Mouse (Mus musculus): ENCODE measurements at regions not wholly inside any gene's neighbourhood (a gene's known extent, or its start where the extent isn't known, plus 50 kb on each side); places are given as distances from the start of the nearest gene placed in this dataset.

DNA sequence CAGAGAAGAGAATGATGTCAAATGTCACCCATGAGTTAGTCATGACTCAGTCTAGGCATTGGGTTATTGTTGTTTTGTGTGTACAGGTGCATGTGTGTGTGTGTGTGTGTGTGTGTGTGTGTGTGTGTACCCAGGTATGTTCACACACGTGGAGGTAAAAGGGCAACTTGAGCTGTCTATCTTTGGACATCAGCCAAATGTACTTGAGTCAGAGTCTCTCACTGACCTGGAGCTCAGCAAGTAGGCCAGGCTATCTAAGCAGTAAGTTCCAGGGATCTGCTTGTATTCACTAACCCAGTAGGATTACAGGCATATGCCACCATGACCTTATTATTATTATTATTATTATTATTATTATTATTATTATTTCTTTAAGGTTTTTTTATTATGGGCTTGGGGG, 561.9 kb downstream of the Ebf1 start:
- H3K27me3 ChIP-seq (replicated peaks) = no peaks in the 10 kb centered on the region
- 79% methylated on average over 1 of the region's 1 CpGs for WGBS
- H3K9ac ChIP-seq = no peak overlapping the region
- no peak overlapping the region for H3K27ac ChIP-seq
- H3K36me3 ChIP-seq (replicated peaks) = no peaks in the 10 kb centered on the region
- no peaks in the 10 kb centered on the region for H3K9me3 ChIP-seq
- no peak for ATAC-seq (replicated peaks)
- H3K4me3 ChIP-seq = no peak overlapping the region
- H3K4me2 ChIP-seq = no peak overlapping the region
- H3K4me1 ChIP-seq = no peaks in the 10 kb centered on the region

DNA sequence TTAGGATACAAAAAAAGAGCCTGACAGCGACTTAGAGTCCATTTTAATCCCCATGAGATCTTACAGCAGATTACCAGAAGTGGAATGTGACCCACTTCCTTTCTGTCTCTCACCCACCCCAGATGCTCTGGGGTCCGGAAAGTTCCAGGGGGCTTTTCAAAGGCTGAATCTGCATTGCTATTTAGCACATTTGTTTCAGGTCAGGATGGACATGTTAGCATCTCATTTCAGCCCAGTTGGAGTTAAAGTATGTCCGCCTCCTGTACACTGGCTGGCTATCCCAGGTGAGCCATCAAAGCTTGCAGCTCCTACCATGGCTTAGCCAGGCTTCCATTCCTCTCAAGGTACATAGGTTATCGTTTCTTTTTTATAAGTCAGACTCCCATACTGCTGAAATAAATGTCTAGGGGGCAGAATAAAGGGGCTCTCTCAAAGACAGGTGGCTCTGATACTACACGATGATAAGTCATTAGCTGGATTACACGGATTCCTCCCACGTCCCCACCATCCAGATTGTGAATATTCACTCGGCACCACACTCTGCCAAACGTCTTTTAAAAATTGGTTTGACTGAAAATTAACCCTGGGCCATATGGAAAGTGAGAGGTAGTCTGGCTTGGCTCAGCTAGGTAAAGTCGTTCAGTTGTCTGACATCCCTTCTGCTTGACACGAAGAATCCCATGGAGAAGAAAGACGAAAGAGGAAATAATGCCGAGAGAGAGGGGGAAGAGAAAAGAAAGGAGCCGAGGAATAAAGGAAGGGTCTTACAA, 573.7 kb downstream of the Ebf1 start:
- peaks cover 19% of the 10 kb centered on the region for H3K4me1 ChIP-seq
- peak overlapping the region; percentile 53; the same call in 1 of the 2 replicates for H3K27ac ChIP-seq
- peak; percentile 42; the same call in 1 of the 2 replicates for ATAC-seq (replicated peaks)

DNA sequence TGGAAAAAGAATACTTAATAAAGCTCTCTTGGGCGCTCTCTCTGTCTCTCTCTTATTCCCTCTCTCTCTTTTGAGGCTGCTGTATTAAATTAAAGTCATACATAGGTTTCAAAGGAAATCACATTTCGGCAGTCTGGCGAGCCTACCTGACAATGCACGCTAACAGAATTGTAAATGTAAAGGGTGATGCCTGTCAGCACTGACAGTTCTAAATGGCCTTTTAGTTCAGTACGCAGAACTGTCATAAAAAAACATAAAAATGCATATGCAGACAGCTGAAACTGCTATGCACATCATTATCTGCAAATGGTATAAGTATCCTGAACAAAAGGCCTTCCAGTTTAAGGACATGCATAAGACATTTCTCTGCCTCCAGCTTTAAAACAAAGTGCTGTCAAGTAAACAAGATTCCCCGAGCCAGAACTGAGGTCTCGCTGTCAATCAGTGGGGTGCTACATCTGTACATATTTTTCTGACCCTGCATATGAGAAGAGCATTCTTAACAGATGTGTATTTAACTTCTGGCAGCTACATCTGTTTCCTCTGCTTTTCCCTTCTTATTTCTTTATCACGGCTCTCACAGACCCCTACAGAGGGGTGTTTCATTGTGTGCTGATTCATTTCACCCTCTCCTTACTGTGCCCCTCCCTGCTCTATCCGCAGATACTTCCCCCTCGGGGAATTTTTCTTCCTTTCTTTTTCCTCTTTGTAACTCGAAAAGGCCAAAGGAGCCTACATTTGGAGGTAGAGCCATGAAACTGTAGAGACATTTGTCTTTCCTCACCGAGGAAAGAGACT, 574.5 kb downstream of the Ebf1 start:
- WGBS = 41% methylated on average over 12 of the region's 12 CpGs
- peak; percentile 67 for ATAC-seq (replicated peaks)
- H3K9me3 ChIP-seq = no peaks in the 10 kb centered on the region
- peaks cover 19% of the 10 kb centered on the region for H3K4me1 ChIP-seq
- H3K9ac ChIP-seq = no peak overlapping the region
- peak overlapping the region; percentile 53 for H3K27ac ChIP-seq
- H3K4me3 ChIP-seq = no peak overlapping the region
- no peak overlapping the region for H3K4me2 ChIP-seq
- no peaks in the 10 kb centered on the region for H3K27me3 ChIP-seq (replicated peaks)
- no peaks in the 10 kb centered on the region for H3K36me3 ChIP-seq (replicated peaks)

More for the DNA sequence above, 573.7 kb downstream of the Ebf1 start:
- no peak overlapping the region for H3K4me2 ChIP-seq
- H3K9ac ChIP-seq = no peak overlapping the region
- H3K27me3 ChIP-seq (replicated peaks) = no peaks in the 10 kb centered on the region
- no peaks in the 10 kb centered on the region for H3K9me3 ChIP-seq
- no peak overlapping the region for H3K4me3 ChIP-seq
- 42% methylated on average over 14 of the region's 14 CpGs for WGBS
- no peaks in the 10 kb centered on the region for H3K36me3 ChIP-seq (replicated peaks)

GRCm38 (mm10) chr11:45193319-45193718, 576.2 kb downstream of the Ebf1 start:
- Histone ChIP-seq H3K9ac (no peak overlapping the region), H3K4me2 (no peak overlapping the region), H3K4me3 (no peak overlapping the region), H3K27ac (no peak overlapping the region), H3K4me1 (peaks cover 19% of the 10 kb centered on the region), H3K9me3 (no peaks in the 10 kb centered on the region), H3K36me3 (replicated peaks) (no peaks in the 10 kb centered on the region), H3K27me3 (replicated peaks) (no peaks in the 10 kb centered on the region)
- 95% methylated on average over 5 of the region's 5 CpGs for WGBS
- no peak for ATAC-seq (replicated peaks)

DNA sequence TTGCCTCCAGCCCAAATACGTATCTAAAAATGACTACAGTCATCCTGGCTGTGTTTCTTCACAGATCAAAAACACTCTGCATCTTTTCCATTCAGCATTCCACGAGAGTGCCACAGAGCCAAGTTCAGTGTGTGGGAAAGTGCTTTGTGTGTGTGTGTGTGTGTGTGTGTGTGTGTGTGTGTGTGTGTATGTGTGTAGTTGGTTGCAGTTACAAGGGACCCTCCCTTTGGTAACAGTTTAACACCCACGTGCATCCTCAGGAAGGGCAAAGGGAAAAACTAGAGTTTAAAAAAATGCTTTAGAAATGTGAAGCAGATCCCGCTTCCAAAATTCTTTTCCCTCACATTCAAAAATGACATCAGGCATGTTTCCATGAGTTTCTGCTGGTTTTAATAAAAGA, 582.4 kb downstream of the Ebf1 start:
- H3K9ac ChIP-seq = no peak overlapping the region
- no peak for ATAC-seq (replicated peaks)
- H3K4me2 ChIP-seq = no peak overlapping the region
- H3K36me3 ChIP-seq (replicated peaks) = no peaks in the 10 kb centered on the region
- H3K4me1 ChIP-seq = no peaks in the 10 kb centered on the region
- no peak overlapping the region for H3K27ac ChIP-seq
- no peaks in the 10 kb centered on the region for H3K9me3 ChIP-seq
- 76% methylated on average over 4 of the region's 4 CpGs for WGBS
- no peaks in the 10 kb centered on the region for H3K27me3 ChIP-seq (replicated peaks)
- H3K4me3 ChIP-seq = no peak overlapping the region

DNA sequence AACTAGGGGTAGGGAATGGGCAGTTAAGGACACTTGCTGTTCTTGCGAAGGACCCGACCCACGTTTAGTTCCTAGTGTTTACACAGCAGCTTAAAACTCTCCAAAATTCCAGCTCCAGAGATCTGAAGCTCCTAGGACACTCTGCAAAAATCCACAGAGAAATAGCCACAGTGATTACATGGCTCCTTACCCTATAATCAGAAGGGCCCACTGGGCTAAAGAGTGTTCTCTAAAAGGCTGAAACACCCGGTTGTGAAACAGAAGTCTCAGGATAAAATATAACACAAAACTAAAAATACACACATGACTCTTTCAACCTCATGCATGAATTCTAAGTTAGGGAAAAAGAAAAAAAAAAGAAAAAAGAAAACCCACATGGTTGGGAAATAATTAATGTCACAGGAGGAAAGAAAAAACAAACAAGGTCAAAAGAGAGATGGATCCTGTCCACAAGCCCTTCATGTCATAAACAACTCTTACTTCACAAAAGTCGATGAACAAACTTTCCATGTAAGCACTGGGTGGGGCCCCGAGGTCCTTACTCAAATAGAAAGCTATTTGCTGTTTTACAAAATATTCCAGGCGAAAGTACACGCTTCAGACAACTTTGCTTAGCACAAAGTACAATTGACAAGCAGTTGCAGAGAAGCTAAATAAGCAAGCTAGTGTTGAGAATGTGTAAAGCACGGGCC, 583.7 kb downstream of the Ebf1 start:
- no peak overlapping the region for H3K4me3 ChIP-seq
- 81% methylated on average over 9 of the region's 9 CpGs for WGBS
- H3K9me3 ChIP-seq = no peaks in the 10 kb centered on the region
- no peak for ATAC-seq (replicated peaks)
- no peaks in the 10 kb centered on the region for H3K27me3 ChIP-seq (replicated peaks)
- no peaks in the 10 kb centered on the region for H3K36me3 ChIP-seq (replicated peaks)
- H3K27ac ChIP-seq = no peak overlapping the region
- H3K4me2 ChIP-seq = no peak overlapping the region
- no peaks in the 10 kb centered on the region for H3K4me1 ChIP-seq
- no peak overlapping the region for H3K9ac ChIP-seq

DNA sequence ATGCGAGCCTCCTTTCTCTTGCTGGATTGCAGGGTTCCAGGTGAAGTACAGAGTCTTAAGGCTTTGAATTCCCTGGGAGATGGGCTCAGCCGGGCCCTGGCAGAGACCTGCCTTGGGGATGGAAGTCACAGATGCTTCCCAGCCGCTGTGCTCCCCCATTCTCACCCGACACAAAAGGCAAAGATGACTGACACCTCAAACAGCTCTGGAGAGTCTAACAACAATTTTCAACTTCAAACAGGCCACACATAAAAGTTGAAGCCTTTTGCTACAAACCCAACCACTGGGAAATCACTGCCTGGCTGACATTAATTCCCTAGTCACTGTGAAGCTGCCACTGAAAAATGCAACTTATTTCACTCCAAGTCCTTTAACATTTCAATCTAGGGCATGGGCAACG, 586.3 kb downstream of the Ebf1 start:
- Histone ChIP-seq H3K4me1 (no peaks in the 10 kb centered on the region), H3K27me3 (replicated peaks) (no peaks in the 10 kb centered on the region), H3K9me3 (no peaks in the 10 kb centered on the region), H3K9ac (no peak overlapping the region), H3K4me2 (no peak overlapping the region), H3K27ac (no peak overlapping the region), H3K4me3 (no peak overlapping the region), H3K36me3 (replicated peaks) (no peaks in the 10 kb centered on the region)
- ATAC-seq (replicated peaks) = no peak
- 57% methylated on average over 5 of the region's 5 CpGs for WGBS

DNA sequence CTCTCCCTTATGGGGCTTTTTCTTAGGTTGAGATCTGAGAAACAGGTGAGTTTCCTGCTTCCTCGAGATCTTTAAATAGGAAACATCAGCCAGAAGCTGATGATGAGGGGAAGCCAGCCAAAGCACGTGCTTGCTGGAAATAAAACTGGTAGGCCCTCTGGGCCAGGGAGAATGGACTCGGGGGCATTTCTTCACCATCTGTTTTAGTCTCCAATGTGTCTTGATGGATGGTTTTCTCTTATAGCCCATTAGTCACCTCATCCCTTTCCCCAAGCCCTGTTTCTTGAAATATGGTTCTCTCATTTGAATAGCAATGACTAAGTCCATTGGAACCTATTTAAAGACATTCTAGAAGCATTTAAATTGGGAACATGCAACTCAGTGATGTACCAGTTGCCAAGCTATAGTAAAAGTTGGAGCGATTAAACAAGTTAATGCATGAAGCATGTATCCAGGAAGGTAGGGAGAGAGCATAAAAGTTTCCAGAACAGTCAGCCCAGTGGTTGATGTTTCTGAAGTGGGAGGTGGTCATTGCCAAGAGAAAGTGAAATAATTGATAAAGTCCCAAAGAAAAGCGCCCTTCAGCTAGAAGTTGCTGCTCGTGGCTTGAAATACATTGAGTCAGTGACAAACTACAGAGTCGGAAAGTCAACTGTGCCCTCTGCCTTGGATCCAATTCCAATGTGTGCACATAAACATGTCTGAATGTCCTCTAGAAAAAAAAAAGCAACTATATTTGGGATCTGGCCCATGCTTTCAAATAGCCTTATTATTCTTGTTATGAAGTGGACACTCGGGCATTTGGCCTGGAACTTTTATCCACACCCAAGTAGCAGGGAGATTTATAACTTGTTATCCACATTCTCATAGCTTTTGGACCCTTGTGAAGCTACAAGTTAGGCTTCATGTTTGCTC, 589.8 kb downstream of the Ebf1 start:
- no peak overlapping the region for H3K27ac ChIP-seq
- WGBS = 89% methylated on average over 8 of the region's 8 CpGs

GRCm38 (mm10) chr11:45214096-45214495, 597.0 kb downstream of the Ebf1 start:
- Histone ChIP-seq H3K4me1 (no peaks in the 10 kb centered on the region), H3K4me2 (no peak overlapping the region), H3K27ac (no peak overlapping the region), H3K4me3 (no peak overlapping the region), H3K9ac (no peak overlapping the region), H3K27me3 (replicated peaks) (no peaks in the 10 kb centered on the region), H3K9me3 (no peaks in the 10 kb centered on the region), H3K36me3 (replicated peaks) (no peaks in the 10 kb centered on the region)
- ATAC-seq (replicated peaks) = no peak
- WGBS = 87% methylated on average over 1 of the region's 1 CpGs

More for the DNA sequence above, 589.8 kb downstream of the Ebf1 start:
- no peak overlapping the region for H3K4me3 ChIP-seq
- H3K4me2 ChIP-seq = no peak overlapping the region
- no peaks in the 10 kb centered on the region for H3K27me3 ChIP-seq (replicated peaks)
- no peaks in the 10 kb centered on the region for H3K36me3 ChIP-seq (replicated peaks)
- ATAC-seq (replicated peaks) = no peak
- no peaks in the 10 kb centered on the region for H3K9me3 ChIP-seq
- H3K9ac ChIP-seq = no peak overlapping the region
- H3K4me1 ChIP-seq = no peaks in the 10 kb centered on the region

DNA sequence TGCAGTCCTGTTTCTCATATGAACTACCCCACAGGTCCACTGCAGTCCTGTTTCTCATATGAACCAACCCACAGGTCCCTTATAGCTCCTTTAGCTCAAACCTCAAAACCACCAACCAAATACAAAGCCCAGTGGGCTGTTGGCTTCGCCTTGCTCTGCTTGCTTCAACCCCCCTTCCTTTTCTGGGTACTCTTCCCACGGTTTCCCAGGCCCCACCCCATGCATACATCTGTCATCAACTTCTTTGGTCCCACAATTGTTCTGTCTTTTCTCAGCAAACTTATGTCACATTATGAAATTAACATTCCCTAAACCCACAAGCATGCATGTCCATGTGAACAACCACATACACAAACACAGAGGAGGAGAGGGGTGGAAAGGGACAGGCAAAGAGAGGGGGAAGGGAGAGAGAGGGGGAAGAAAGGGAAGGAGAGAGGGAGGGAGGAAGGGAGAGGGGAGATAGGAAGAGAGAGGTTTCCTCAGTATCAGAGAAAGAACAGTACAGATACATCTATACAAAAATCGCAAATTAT, 599.9 kb downstream of the Ebf1 start:
- Histone ChIP-seq H3K9me3 (no peaks in the 10 kb centered on the region), H3K27ac (no peak overlapping the region), H3K36me3 (replicated peaks) (no peaks in the 10 kb centered on the region), H3K4me2 (no peak overlapping the region), H3K4me3 (no peak overlapping the region), H3K27me3 (replicated peaks) (no peaks in the 10 kb centered on the region), H3K9ac (no peak overlapping the region), H3K4me1 (no peaks in the 10 kb centered on the region)
- no peak for ATAC-seq (replicated peaks)
- 82% methylated on average over 3 of the region's 3 CpGs for WGBS

GRCm38 (mm10) chr11:45219239-45219638, 602.1 kb downstream of the Ebf1 start:
- Histone ChIP-seq H3K36me3 (replicated peaks) (no peaks in the 10 kb centered on the region), H3K27me3 (replicated peaks) (no peaks in the 10 kb centered on the region), H3K27ac (no peak overlapping the region), H3K9ac (no peak overlapping the region), H3K9me3 (no peaks in the 10 kb centered on the region), H3K4me2 (no peak overlapping the region), H3K4me1 (no peaks in the 10 kb centered on the region), H3K4me3 (no peak overlapping the region)
- WGBS = 88% methylated on average over 4 of the region's 4 CpGs
- ATAC-seq (replicated peaks) = no peak

All from midbrain, embryonic 15.5 days (tissue).